Mouse (Mus musculus) forebrain, embryonic 13.5 days (tissue): Measurements from ENCODE around the gene Ssh1. TPM values are rescaled to one million over a fixed set of nuclear protein-coding genes. Genes with fewer than 3 reads are reported as not detected.

Experiments
- ATAC-seq: fragments of 200-750 bp; cut with Nextera tagmentation; 2 replicates; pipeline ENCODE4 v1.8.0; 2017
- H3K27ac ChIP-seq: fragments of 300-500 bp; sonication (generic); 2 replicates; pipeline ENCODE4 v1.5.1; 2015; ENCODE audit warnings: inconsistent platforms, mild to moderate bottlenecking, moderate library complexity
- H3K27me3 ChIP-seq: fragments of 300-500 bp; sonication (generic); 2 replicates; pipeline ENCODE4 v1.6.1; 2015; ENCODE audit warnings: mild to moderate bottlenecking, inconsistent platforms
- H3K36me3 ChIP-seq: fragments of 300-500 bp; sonication (generic); 2 replicates; pipeline ENCODE4 v1.6.1; 2015; ENCODE audit warnings: mild to moderate bottlenecking, inconsistent platforms; ENCODE audit not compliant: poor library complexity, severe bottlenecking
- H3K4me1 ChIP-seq: fragments of 300-500 bp; sonication (generic); 2 replicates; pipeline ENCODE4 v1.6.1; 2015; ENCODE audit warnings: inconsistent platforms
- H3K4me2 ChIP-seq: fragments of 300-500 bp; sonication (generic); 2 replicates; pipeline ENCODE4 v1.6.1; 2015; ENCODE audit warnings: inconsistent platforms, mild to moderate bottlenecking, moderate library complexity
- H3K4me3 ChIP-seq: fragments of 300-500 bp; sonication (generic); 2 replicates; pipeline ENCODE4 v1.5.1; 2015; ENCODE audit warnings: mild to moderate bottlenecking, inconsistent platforms
- H3K9ac ChIP-seq: fragments of 300-500 bp; sonication (generic); 2 replicates; pipeline ENCODE4 v1.6.1; 2015; ENCODE audit warnings: mild to moderate bottlenecking, inconsistent platforms
- H3K9me3 ChIP-seq: fragments of 300-500 bp; sonication (generic); replicated peaks from 2 replicates; pipeline ENCODE4 v1.6.1; 2016; ENCODE audit warnings: inconsistent platforms
- WGBS: fragments of 180-500 bp; shearing (Covaris S2); methylation state at CpG from one replicate; pipeline ENCODE4 v1.1.7; 2015; 5-methylcytosine and 5-hydroxymethylcytosine counted together
- polyA plus RNA-seq: library from polyadenylated mRNA; unstranded; fragments of >200 nt; fragmentation: Nextera tagmentation; extraction: Ambion mirVana; gene quantifications from 2 replicates; pipeline ENCODE4 v1.2.1, GENCODE M21; 2015

Ssh1 gene
- polyA plus RNA-seq, 1 experiment from 2014 or later = 12.0 TPM

DNA sequence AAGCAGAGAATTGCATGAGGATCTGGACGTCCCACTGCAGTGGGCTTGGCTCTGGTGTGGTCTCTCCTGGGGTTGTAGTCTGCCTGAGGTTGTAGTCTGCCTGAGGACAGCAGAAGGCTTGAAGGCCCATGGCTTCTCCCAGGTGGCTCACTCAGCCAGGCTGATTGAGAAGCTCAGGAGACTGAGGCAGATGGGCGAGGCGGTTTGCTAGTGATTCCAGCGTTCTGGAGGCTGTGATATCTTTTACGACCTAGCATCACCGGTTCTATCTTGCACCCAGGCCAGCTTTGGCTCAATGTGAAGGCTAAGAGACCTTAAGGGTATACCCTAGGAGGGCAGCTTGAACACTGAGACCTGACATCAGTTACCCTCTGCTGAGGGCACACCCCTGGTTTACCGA, 74.6 kb downstream of the Ssh1 start:
- 86% methylated on average over 7 of the region's 7 CpGs for WGBS
- ATAC-seq = no peak
- H3K36me3 ChIP-seq = no peaks in the 10 kb centered on the region
- no peak overlapping the region for H3K27ac ChIP-seq
- no peaks in the 10 kb centered on the region for H3K9me3 ChIP-seq
- H3K4me2 ChIP-seq = no peak overlapping the region
- H3K4me1 ChIP-seq = peaks cover 19% of the 10 kb centered on the region
- no peaks in the 10 kb centered on the region for H3K27me3 ChIP-seq
- no peak overlapping the region for H3K9ac ChIP-seq
- H3K4me3 ChIP-seq = no peak overlapping the region

DNA sequence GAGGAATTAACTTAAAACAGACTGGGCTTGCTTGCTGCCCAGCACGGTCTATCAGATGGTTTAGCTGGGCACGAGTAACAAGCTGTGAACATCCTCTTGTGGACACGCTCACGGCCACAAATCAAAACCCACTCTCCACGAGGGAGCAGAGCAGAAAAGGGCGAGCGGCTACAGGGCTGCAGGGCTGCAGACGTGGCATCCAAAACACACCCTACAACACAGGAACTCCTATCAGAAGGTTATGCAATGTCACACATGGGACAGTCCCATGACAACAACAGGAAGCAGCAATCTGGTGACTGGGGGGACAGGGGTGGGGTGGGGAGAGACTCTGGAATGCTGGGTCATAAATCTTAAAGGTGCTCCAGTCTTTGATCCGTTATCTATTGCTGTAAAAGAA, 75.0 kb downstream of the Ssh1 start:
- H3K4me1 ChIP-seq = peaks cover 19% of the 10 kb centered on the region

GRCm38 (mm10) chr5:113910705-113911104, 83.0 kb downstream of the Ssh1 start:
- WGBS = 72% methylated on average over 6 of the region's 6 CpGs
- no peaks in the 10 kb centered on the region for H3K9me3 ChIP-seq
- H3K4me1 ChIP-seq = peaks cover 24% of the 10 kb centered on the region
- ATAC-seq = no peak
- no peaks in the 10 kb centered on the region for H3K36me3 ChIP-seq
- H3K4me3 ChIP-seq = no peak overlapping the region
- no peak overlapping the region for H3K9ac ChIP-seq
- no peak overlapping the region for H3K27ac ChIP-seq
- H3K4me2 ChIP-seq = no peak overlapping the region
- H3K27me3 ChIP-seq = no peaks in the 10 kb centered on the region; the same call in 1 of the 2 replicates

More for the DNA sequence above, 75.0 kb downstream of the Ssh1 start:
- 86% methylated on average over 9 of the region's 9 CpGs for WGBS
- H3K4me3 ChIP-seq = no peak overlapping the region
- no peaks in the 10 kb centered on the region for H3K27me3 ChIP-seq
- no peak overlapping the region for H3K27ac ChIP-seq
- no peaks in the 10 kb centered on the region for H3K9me3 ChIP-seq
- no peaks in the 10 kb centered on the region for H3K36me3 ChIP-seq
- no peak overlapping the region for H3K9ac ChIP-seq
- ATAC-seq = no peak
- no peak overlapping the region for H3K4me2 ChIP-seq

- H3K4me2 ChIP-seq = 0 out of 2 replicates have a peak overlapping the region, but pooled peaks have one; percentile 3
- no peak for ATAC-seq
- H3K9ac ChIP-seq = no peak overlapping the region
- H3K9me3 ChIP-seq = no peaks in the 10 kb centered on the region
- no peaks in the 10 kb centered on the region; the same call in 1 of the 2 replicates for H3K27me3 ChIP-seq
- no peak overlapping the region for H3K27ac ChIP-seq
- 28% methylated on average over 10 of the region's 10 CpGs for WGBS
- no peak overlapping the region for H3K4me3 ChIP-seq
- no peaks in the 10 kb centered on the region for H3K36me3 ChIP-seq
- peaks cover 29% of the 10 kb centered on the region for H3K4me1 ChIP-seq
These were observed 83.5 kb downstream of the Ssh1 start for GRCm38 (mm10) chr5:113910065-113910701.

- H3K9ac ChIP-seq = peak within 1 kb of the TSS; percentile 99
- H3K27ac ChIP-seq = peak within 1 kb of the TSS; percentile 98
- peaks cover 36% of the 10 kb centered on the region for H3K4me1 ChIP-seq
- H3K4me3 ChIP-seq = peak within 1 kb of the TSS; percentile 99
- no peaks in the 10 kb centered on the region; the same call in 1 of the 2 replicates for H3K27me3 ChIP-seq
- H3K9me3 ChIP-seq = no peaks in the 10 kb centered on the region
- peak within 1 kb of the TSS; percentile 81 for H3K4me2 ChIP-seq
- peak; percentile 89 for ATAC-seq
- H3K36me3 ChIP-seq = no peaks in the 10 kb centered on the region
- under 1% methylated on average over 51 of the region's 68 CpGs for WGBS
These were observed 84.9 kb downstream of the Ssh1 start, which contains the start of gene Coro1c for GRCm38 (mm10) chr5:113908592-113909441. TSS of gene Coro1c (minus strand) at chr5:113908758.

GRCm38 (mm10) chr5:113907786-113908567, 85.7 kb downstream of the Ssh1 start:
- Histone ChIP-seq H3K4me1 (peaks cover 45% of the 10 kb centered on the region), H3K36me3 (no peaks in the 10 kb centered on the region), H3K9ac (peak overlapping the region; percentile 99), H3K27ac (peak overlapping the region; percentile 98), H3K27me3 (no peaks in the 10 kb centered on the region; the same call in 1 of the 2 replicates), H3K4me3 (peak overlapping the region; percentile 99), H3K9me3 (no peaks in the 10 kb centered on the region), H3K4me2 (peak overlapping the region; percentile 81)
- under 1% methylated on average over 69 of the region's 69 CpGs for WGBS
- ATAC-seq = peak; percentile 50; the same call in 1 of the 2 replicates

- Histone ChIP-seq H3K9me3 (no peaks in the 10 kb centered on the region), H3K9ac (peak overlapping the region; percentile 99), H3K27me3 (no peaks in the 10 kb centered on the region), H3K4me1 (peaks cover 53% of the 10 kb centered on the region), H3K4me2 (peak overlapping the region; percentile 81), H3K4me3 (peak overlapping the region; percentile 99), H3K36me3 (no peaks in the 10 kb centered on the region), H3K27ac (peak overlapping the region; percentile 98)
- WGBS = 18% methylated on average over 17 of the region's 17 CpGs
- no peak for ATAC-seq
These were observed 86.5 kb downstream of the Ssh1 start for GRCm38 (mm10) chr5:113906958-113907735.

DNA sequence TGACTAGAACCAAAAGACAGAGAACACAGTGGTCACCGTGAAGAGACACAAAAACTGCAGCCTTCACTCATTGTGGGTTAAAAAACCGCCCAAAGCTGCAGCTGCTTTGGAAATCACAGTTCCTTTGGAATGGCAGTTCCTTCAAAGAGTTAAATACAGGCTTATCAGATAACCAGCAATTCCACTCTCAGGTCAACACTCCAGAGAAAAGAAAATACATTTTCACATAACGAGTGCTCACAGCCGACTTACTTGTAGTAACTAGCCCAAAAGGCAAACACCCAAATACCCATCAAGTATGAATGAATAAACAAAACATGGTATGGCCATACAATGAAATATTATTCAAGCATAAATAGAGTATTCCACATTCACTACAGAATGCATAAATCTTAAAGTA, 88.7 kb downstream of the Ssh1 start:
- peak overlapping the region; percentile 46 for H3K9ac ChIP-seq
- 27% methylated on average over 4 of the region's 4 CpGs for WGBS

DNA sequence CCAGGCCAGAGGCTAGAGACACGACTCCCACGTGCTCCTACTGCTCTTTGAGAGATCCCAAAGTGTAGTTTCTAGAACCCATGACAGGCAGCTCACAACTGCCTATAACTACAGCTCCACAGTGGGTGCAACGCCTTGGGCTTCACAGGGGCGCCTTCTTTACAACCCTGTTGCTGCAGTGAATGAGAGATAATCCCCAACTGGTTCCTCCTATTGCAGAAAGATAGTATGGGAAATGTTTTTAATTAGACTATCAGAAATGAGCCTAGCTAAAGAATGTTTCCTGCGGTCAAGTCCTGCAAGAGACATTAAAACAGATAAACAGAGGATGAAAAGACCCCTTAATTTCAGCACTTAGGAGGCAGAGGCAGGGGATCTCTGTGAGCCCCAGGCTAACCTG, 90.7 kb downstream of the Ssh1 start:
- ATAC-seq = no peak
- H3K27me3 ChIP-seq = no peaks in the 10 kb centered on the region
- no peaks in the 10 kb centered on the region for H3K36me3 ChIP-seq
- no peaks in the 10 kb centered on the region for H3K9me3 ChIP-seq
- no peak overlapping the region for H3K4me3 ChIP-seq
- H3K4me2 ChIP-seq = 0 out of 2 replicates have a peak overlapping the region, but pooled peaks have one; percentile 15
- peaks cover 72% of the 10 kb centered on the region for H3K4me1 ChIP-seq
- WGBS = 73% methylated on average over 5 of the region's 5 CpGs
- H3K27ac ChIP-seq = no peak overlapping the region
- H3K9ac ChIP-seq = no peak overlapping the region

More for the DNA sequence above, 88.7 kb downstream of the Ssh1 start:
- Histone ChIP-seq H3K27ac (peak overlapping the region; percentile 40; the same call in 1 of the 2 replicates), H3K27me3 (no peaks in the 10 kb centered on the region), H3K4me3 (peak overlapping the region; percentile 99), H3K36me3 (no peaks in the 10 kb centered on the region), H3K9me3 (no peaks in the 10 kb centered on the region), H3K4me1 (peaks cover 66% of the 10 kb centered on the region), H3K4me2 (peak overlapping the region; percentile 81)
- ATAC-seq = no peak

DNA sequence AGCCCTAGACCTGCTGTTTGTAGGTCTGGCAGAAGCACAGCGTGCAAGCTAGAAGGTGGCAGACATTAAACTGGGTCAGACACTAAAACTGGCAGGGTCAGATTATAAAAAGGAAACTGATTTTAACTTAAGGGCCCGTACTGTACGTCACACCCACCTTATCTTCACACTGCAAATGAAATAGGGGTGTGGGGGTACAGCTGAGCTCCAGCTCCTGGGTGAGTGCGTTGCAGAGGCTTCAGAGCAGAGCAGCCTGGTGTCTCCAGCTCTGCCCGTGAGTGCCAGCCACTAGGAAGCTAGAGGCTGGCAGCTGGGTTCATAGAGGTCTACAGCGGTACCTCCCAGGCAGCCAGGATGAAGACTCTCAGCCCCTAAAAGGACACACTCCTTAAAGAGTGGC, 91.7 kb downstream of the Ssh1 start:
- no peak overlapping the region for H3K4me3 ChIP-seq
- H3K36me3 ChIP-seq = no peaks in the 10 kb centered on the region
- 0 out of 2 replicates have a peak overlapping the region, but pooled peaks have one; percentile 41 for H3K9ac ChIP-seq
- H3K27me3 ChIP-seq = no peaks in the 10 kb centered on the region
- no peak overlapping the region for H3K4me2 ChIP-seq
- H3K4me1 ChIP-seq = peaks cover 75% of the 10 kb centered on the region
- H3K27ac ChIP-seq = peak overlapping the region; percentile 62
- WGBS = 73% methylated on average over 6 of the region's 6 CpGs
- H3K9me3 ChIP-seq = no peaks in the 10 kb centered on the region
- ATAC-seq = no peak

DNA sequence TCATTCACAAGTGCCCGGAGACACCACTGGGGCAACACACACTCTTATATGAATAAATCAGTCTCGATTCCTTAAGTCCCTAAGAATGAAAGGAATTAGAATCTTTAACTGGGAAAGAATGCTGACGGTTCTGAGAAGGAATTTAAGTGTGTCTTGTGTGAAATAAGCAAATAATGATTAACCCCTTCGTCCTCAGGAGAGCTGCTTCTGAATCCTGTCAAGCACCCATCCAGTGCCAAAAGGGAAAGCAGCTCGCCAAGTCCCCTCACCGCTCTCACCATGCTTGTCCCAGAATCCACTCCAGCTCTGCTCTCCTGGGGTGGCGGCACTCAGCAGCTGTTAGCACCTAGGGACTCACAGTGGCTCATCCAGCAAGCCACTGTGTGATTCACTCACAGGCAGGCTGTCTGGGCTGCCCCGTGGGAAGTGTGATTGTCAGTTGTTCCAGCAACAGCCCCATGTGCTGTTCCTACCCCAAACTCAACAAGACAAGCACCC, 92.6 kb downstream of the Ssh1 start:
- ATAC-seq = no peak
- 0 out of 2 replicates have a peak overlapping the region, but pooled peaks have one; percentile 41 for H3K9ac ChIP-seq

More for the DNA sequence above, 92.6 kb downstream of the Ssh1 start:
- 34% methylated on average over 8 of the region's 8 CpGs for WGBS
- H3K27ac ChIP-seq = peak overlapping the region; percentile 62
- no peaks in the 10 kb centered on the region for H3K36me3 ChIP-seq
- no peak overlapping the region for H3K4me3 ChIP-seq
- H3K27me3 ChIP-seq = no peaks in the 10 kb centered on the region
- H3K4me2 ChIP-seq = peak overlapping the region; percentile 24
- H3K9me3 ChIP-seq = no peaks in the 10 kb centered on the region
- H3K4me1 ChIP-seq = peaks cover 72% of the 10 kb centered on the region
